8 mouse cellular contexts compared by ENCODE assay signal in genomic region chr8:121650389-121651307, GRCm38 (mm10). TPM values are rescaled to one million over a fixed set of nuclear protein-coding genes. Genes with fewer than 3 reads are reported as not detected.
A peak's percentile ranks its signal among the peaks of the same experiment; 100 is the strongest.
DNase-seq lines count a peak whose midpoint lies in the region; ATAC-seq lines count a peak whose summit lies in the region.

No protein-coding gene starts in this region.

- peak overlapping the region; percentile 60 for H3K4me3 ChIP-seq in lung, embryonic 15.5 days
- peak overlapping the region; percentile 87 for H3K4me3 ChIP-seq in embryonic facial prominence, embryonic 12.5 days
- H3K4me3 ChIP-seq in intestine, embryonic 16.5 days (ENCODE audit: low read length), result peak overlapping the region; percentile 70
- H3K4me3 ChIP-seq in midbrain, embryonic 14.5 days (replicated peaks; ENCODE audit: low read depth, low read length), result peak overlapping the region; percentile 86

- H3K27me3 ChIP-seq in lung, embryonic 15.5 days, result no peaks in the 10 kb centered on the region
- H3K27me3 ChIP-seq in embryonic facial prominence, embryonic 12.5 days, result no peaks in the 10 kb centered on the region
- no peaks in the 10 kb centered on the region for H3K27me3 ChIP-seq in intestine, embryonic 16.5 days (replicated peaks; ENCODE audit: control insufficient read depth, insufficient read depth, low read length)
- no peaks in the 10 kb centered on the region for H3K27me3 ChIP-seq in midbrain, embryonic 14.5 days (ENCODE audit: control insufficient read depth, insufficient read depth, low read length)

- H3K4me2 ChIP-seq in lung, embryonic 15.5 days, result peak overlapping the region; percentile 88
- H3K4me2 ChIP-seq in embryonic facial prominence, embryonic 12.5 days (replicated peaks), result peak overlapping the region; percentile 98
- H3K4me2 ChIP-seq in intestine, embryonic 16.5 days (ENCODE audit: low read depth, low read length), result peak overlapping the region; percentile 96
- peak overlapping the region; percentile 99 for H3K4me2 ChIP-seq in midbrain, embryonic 14.5 days (ENCODE audit: low read length)

- ATAC-seq in lung, embryonic 15.5 days (ENCODE audit: borderline replicate concordance, extremely low read depth, low FRiP score, low TSS enrichment), result no peak
- no peak for ATAC-seq in embryonic facial prominence, embryonic 12.5 days (ENCODE audit: insufficient number of reproducible peaks, insufficient read depth, low FRiP score, low TSS enrichment)
- no peak for ATAC-seq in intestine, embryonic 16.5 days
- no peak for ATAC-seq in midbrain, embryonic 14.5 days (ENCODE audit: low FRiP score, low TSS enrichment)
- ATAC-seq in erythroid progenitor cell, adult 5-6 weeks (replicated peaks; ENCODE audit: low FRiP score, poor library complexity, severe bottlenecking), result no peak

- peaks cover 52% of the 10 kb centered on the region for H3K4me1 ChIP-seq in lung, embryonic 15.5 days
- H3K4me1 ChIP-seq in embryonic facial prominence, embryonic 12.5 days, result peaks cover 46% of the 10 kb centered on the region
- peaks cover 61% of the 10 kb centered on the region for H3K4me1 ChIP-seq in intestine, embryonic 16.5 days (ENCODE audit: control insufficient read depth, insufficient read depth, low read length)
- H3K4me1 ChIP-seq in midbrain, embryonic 14.5 days (ENCODE audit: control insufficient read depth, insufficient read depth, low read length), result peaks cover 68% of the 10 kb centered on the region

- H3K9me3 ChIP-seq in lung, embryonic 15.5 days, result no peaks in the 10 kb centered on the region
- no peaks in the 10 kb centered on the region for H3K9me3 ChIP-seq in embryonic facial prominence, embryonic 12.5 days
- H3K9me3 ChIP-seq in intestine, embryonic 16.5 days (ENCODE audit: control insufficient read depth, low read length), result no peaks in the 10 kb centered on the region
- H3K9me3 ChIP-seq in midbrain, embryonic 14.5 days (ENCODE audit: control insufficient read depth, low read length), result no peaks in the 10 kb centered on the region

- no peak for DNase-seq in lung, postnatal 10 days
- no peak for DNase-seq in midbrain, embryonic 14.5 days
- no peak for DNase-seq in left cerebral cortex, postnatal 14 days (ENCODE audit: low spot score in 2 of 2)
- no peak for DNase-seq in layer of hippocampus, adult 18-20 months (ENCODE audit: low spot score in 2 of 2)

- no peak overlapping the region for H3K27ac ChIP-seq in lung, embryonic 15.5 days
- H3K27ac ChIP-seq in embryonic facial prominence, embryonic 12.5 days, result 0 out of 2 replicates have a peak overlapping the region, but pooled peaks have one; percentile 36
- H3K27ac ChIP-seq in intestine, embryonic 16.5 days (ENCODE audit: low read length), result no peak overlapping the region
- peak overlapping the region; percentile 77; the same call in 1 of the 2 replicates for H3K27ac ChIP-seq in midbrain, embryonic 14.5 days (replicated peaks; ENCODE audit: low read depth, low read length)

- WGBS in lung, embryonic 15.5 days, result 45% methylated on average over 20 of the region's 20 CpGs
- WGBS in embryonic facial prominence, embryonic 12.5 days, result 68% methylated on average over 20 of the region's 20 CpGs
- WGBS in intestine, embryonic 16.5 days, result 55% methylated on average over 20 of the region's 20 CpGs
- 62% methylated on average over 20 of the region's 20 CpGs for WGBS in midbrain, embryonic 14.5 days

- intact Hi-C loops in left cerebral cortex, postnatal 14 days (cut with DNase I), result loop anchor here (5.0 kb wide), 1 partner anchor 48 kb away; no protein-coding TSS in a partner anchor

- no peaks in the 10 kb centered on the region for H3K36me3 ChIP-seq in lung, embryonic 15.5 days
- H3K36me3 ChIP-seq in embryonic facial prominence, embryonic 12.5 days, result 0 out of 2 replicates have a peak, but pooled peaks cover 7% of the 10 kb centered on the region
- H3K36me3 ChIP-seq in intestine, embryonic 16.5 days (ENCODE audit: control insufficient read depth, insufficient read depth, low read length), result no peaks in the 10 kb centered on the region
- no peaks in the 10 kb centered on the region for H3K36me3 ChIP-seq in midbrain, embryonic 14.5 days (ENCODE audit: control insufficient read depth, insufficient read depth, low read length)

- H3K9ac ChIP-seq in lung, embryonic 15.5 days, result peak overlapping the region; percentile 54
- H3K9ac ChIP-seq in embryonic facial prominence, embryonic 12.5 days, result peak overlapping the region; percentile 80
- peak overlapping the region; percentile 81 for H3K9ac ChIP-seq in intestine, embryonic 16.5 days (ENCODE audit: low read depth, low read length)
- peak overlapping the region; percentile 71 for H3K9ac ChIP-seq in midbrain, embryonic 14.5 days (replicated peaks; ENCODE audit: low read length)

RNA-seq across cellular contexts. Expression of gene Zcchc14, which starts 2.1 kb away (rescaled TPM):
- 13.5 and 14.2 TPM in 2 replicates for polyA plus RNA-seq in lung, embryonic 15.5 days (2015; fragmentation: Nextera tagmentation; extraction: Ambion mirVana)
- polyA plus RNA-seq in embryonic facial prominence, embryonic 12.5 days (2016; fragmentation: Nextera tagmentation; extraction: Ambion mirVana), result 20.0 and 21.2 TPM in 2 replicates
- 7.7 and 9.5 TPM in 2 replicates for polyA plus RNA-seq in intestine, embryonic 16.5 days (2015; fragmentation: Nextera tagmentation; extraction: Ambion mirVana)
- 39.0 and 43.4 TPM in 2 replicates for polyA plus RNA-seq in midbrain, embryonic 14.5 days (2014; fragmentation: Nextera tagmentation; extraction: Ambion mirVana)
- total RNA-seq in left cerebral cortex, postnatal 14 days (2021), result 10 to 100 TPM; 71.8 to 75.9 TPM
- total RNA-seq in erythroid progenitor cell, adult 5-6 weeks (2015; ENCODE audit: low replicate concordance), result not detected in 2 replicates
- total RNA-seq in erythroid progenitor cell, adult 5-6 weeks (2017; ENCODE audit: low replicate concordance), result not detected in 2 replicates
- total RNA-seq in layer of hippocampus, adult 18-20 months (2021), result 10 to 100 TPM; 88.8 to 90.1 TPM

Comparison
In these comparisons a context has a peak if more than half of its experiments do, and no peak if none do; other contexts are left out.
1. H3K27ac ChIP-seq: peak in embryonic facial prominence, embryonic 12.5 days (single experiment) and midbrain, embryonic 14.5 days (single experiment); none in lung, embryonic 15.5 days (single experiment) and intestine, embryonic 16.5 days (single experiment).
2. Peak in every context shown above with its lines, with median percentiles within 50 percentile points of each other: H3K4me2 ChIP-seq, H3K4me3 ChIP-seq and H3K9ac ChIP-seq.